Mouse (Mus musculus) layer of hippocampus, adult 11-12 months (tissue): ENCODE results near the gene Atxn1.

ENCODE experiments used
- DNase-seq: peaks from one replicate; pipeline ENCODE4 v3.0.0; 2022; ENCODE audit warnings: low spot score

Gene Atxn1

GRCm38 (mm10) chr13:45894760-45895159 is 70.0 kb downstream of the Atxn1 start:
- DNase-seq, result no peak

- DNase-seq, result no peak
Measured at GRCm38 (mm10) chr13:45894234-45894633, 70.6 kb downstream of the Atxn1 start.

GRCm38 (mm10) chr13:45891073-45891472 is 73.7 kb downstream of the Atxn1 start:
- DNase-seq, result no peak

- no peak for DNase-seq
Measured at GRCm38 (mm10) chr13:45888953-45889749, 75.7 kb downstream of the Atxn1 start.

GRCm38 (mm10) chr13:45884878-45885277 is 79.9 kb downstream of the Atxn1 start:
- DNase-seq, result no peak

- no peak for DNase-seq
Measured at GRCm38 (mm10) chr13:45883791-45884238, 81.0 kb downstream of the Atxn1 start.

- DNase-seq, result no peak
Measured at GRCm38 (mm10) chr13:45882976-45883440, 81.8 kb downstream of the Atxn1 start.

GRCm38 (mm10) chr13:45880543-45880845 is 84.3 kb downstream of the Atxn1 start:
- DNase-seq, result no peak

GRCm38 (mm10) chr13:45879746-45880542 is 84.9 kb downstream of the Atxn1 start:
- DNase-seq, result no peak

- DNase-seq, result no peak
Measured at GRCm38 (mm10) chr13:45876939-45877338, 87.9 kb downstream of the Atxn1 start.

- no peak for DNase-seq
Measured at GRCm38 (mm10) chr13:45876368-45876760, 88.4 kb downstream of the Atxn1 start.

GRCm38 (mm10) chr13:45875686-45876367 is 89.0 kb downstream of the Atxn1 start:
- no peak for DNase-seq

- no peak for DNase-seq
Measured at GRCm38 (mm10) chr13:45874196-45874595, 90.6 kb downstream of the Atxn1 start.

GRCm38 (mm10) chr13:45872966-45873365 is 91.8 kb downstream of the Atxn1 start:
- no peak for DNase-seq

- no peak for DNase-seq
Measured at GRCm38 (mm10) chr13:45872041-45872746, 92.6 kb downstream of the Atxn1 start.

- DNase-seq, result no peak
Measured at GRCm38 (mm10) chr13:45871554-45871953, 93.3 kb downstream of the Atxn1 start.

GRCm38 (mm10) chr13:45868886-45869285 is 95.9 kb downstream of the Atxn1 start:
- no peak for DNase-seq

- no peak for DNase-seq
Measured at GRCm38 (mm10) chr13:45867273-45867672, 97.5 kb downstream of the Atxn1 start.

- DNase-seq, result no peak
Measured at GRCm38 (mm10) chr13:45866615-45867245, 98.1 kb downstream of the Atxn1 start.

- DNase-seq, result no peak
Measured at GRCm38 (mm10) chr13:45865620-45866019, 99.2 kb downstream of the Atxn1 start.

GRCm38 (mm10) chr13:45863779-45864178 is 101.0 kb downstream of the Atxn1 start:
- DNase-seq, result no peak
